Mouse (Mus musculus) stomach, postnatal 0 days (tissue): ENCODE results near the gene Llgl1. TPM values are rescaled to one million over a fixed set of nuclear protein-coding genes. Genes with fewer than 3 reads are reported as not detected.

Experiments
- ATAC-seq: fragments of 200-750 bp; cut with Nextera tagmentation; 2 replicates; pipeline ENCODE4 v1.8.0; 2017; ENCODE audit not compliant: low FRiP score, low TSS enrichment
- DNase-seq: peaks from one replicate; pipeline ENCODE4 v3.0.0-alpha.2; 2016; ENCODE audit warnings: low spot score
- H3K27ac ChIP-seq: fragments of 300-500 bp; sonication (generic); replicated peaks from 2 replicates; pipeline ENCODE4 v1.5.1; 2014; ENCODE audit warnings: mild to moderate bottlenecking, control low read depth
- H3K27me3 ChIP-seq: fragments of 300-500 bp; sonication (generic); 2 replicates; pipeline ENCODE4 v1.6.1; 2014; ENCODE audit warnings: low read length; ENCODE audit not compliant: control insufficient read depth, insufficient read depth
- H3K36me3 ChIP-seq: fragments of 300-500 bp; sonication (generic); 2 replicates; pipeline ENCODE4 v1.6.1; 2014; ENCODE audit warnings: low read length, mixed read lengths; ENCODE audit not compliant: control insufficient read depth, insufficient read depth
- H3K4me1 ChIP-seq: fragments of 300-500 bp; sonication (generic); replicated peaks from 2 replicates; pipeline ENCODE4 v1.6.1; 2014; ENCODE audit warnings: antibody characterized with exemption; ENCODE audit not compliant: control insufficient read depth, insufficient read depth
- H3K4me2 ChIP-seq: fragments of 300-500 bp; sonication (generic); replicated peaks from 2 replicates; pipeline ENCODE4 v1.6.1; 2014; ENCODE audit warnings: low read depth, mild to moderate bottlenecking, control low read depth, moderate library complexity
- H3K4me3 ChIP-seq: fragments of 300-500 bp; sonication (generic); 2 replicates; pipeline ENCODE4 v1.5.1; 2014; ENCODE audit warnings: low read depth, low read length, control low read depth
- H3K9ac ChIP-seq: fragments of 300-500 bp; sonication (generic); 2 replicates; pipeline ENCODE4 v1.6.1; 2014; ENCODE audit warnings: mild to moderate bottlenecking, low read length, control low read depth, mixed read lengths
- H3K9me3 ChIP-seq: fragments of 300-500 bp; sonication (generic); 2 replicates; pipeline ENCODE4 v1.6.1; 2016; ENCODE audit warnings: low read length; ENCODE audit not compliant: control insufficient read depth
- CTCF ChIP-seq: IDR thresholded peaks from 2 replicates; pipeline ENCODE4 v1.5.1; 2016; ENCODE audit warnings: antibody characterized with exemption, low read depth, mild to moderate bottlenecking, moderate library complexity
- EP300 ChIP-seq: optimal IDR thresholded peaks from 2 replicates; pipeline ENCODE3; 2016; ENCODE audit warnings: antibody characterized with exemption
- WGBS: fragments of 180-500 bp; shearing (Covaris S2); extraction: QIAGEN DNeasy Blood & Tissue Kit; methylation state at CpG from one replicate; pipeline ENCODE4 v1.1.7; 2014; 5-methylcytosine and 5-hydroxymethylcytosine counted together
- polyA plus RNA-seq: library from polyadenylated mRNA; unstranded; fragments of >200 nt; fragmentation: Nextera tagmentation; extraction: Ambion mirVana; gene quantifications from 2 replicates; pipeline ENCODE4 v1.2.1, GENCODE M21; 2015

The Llgl1 gene
- polyA plus RNA-seq, 1 experiment from 2014 or later: 13.6 TPM

GRCm38 (mm10) chr11:60712040-60712439 lies 12.5 kb downstream of the Llgl1 start:
- no peak for ATAC-seq
- WGBS: 92% methylated on average over 18 of the region's 18 CpGs

DNA sequence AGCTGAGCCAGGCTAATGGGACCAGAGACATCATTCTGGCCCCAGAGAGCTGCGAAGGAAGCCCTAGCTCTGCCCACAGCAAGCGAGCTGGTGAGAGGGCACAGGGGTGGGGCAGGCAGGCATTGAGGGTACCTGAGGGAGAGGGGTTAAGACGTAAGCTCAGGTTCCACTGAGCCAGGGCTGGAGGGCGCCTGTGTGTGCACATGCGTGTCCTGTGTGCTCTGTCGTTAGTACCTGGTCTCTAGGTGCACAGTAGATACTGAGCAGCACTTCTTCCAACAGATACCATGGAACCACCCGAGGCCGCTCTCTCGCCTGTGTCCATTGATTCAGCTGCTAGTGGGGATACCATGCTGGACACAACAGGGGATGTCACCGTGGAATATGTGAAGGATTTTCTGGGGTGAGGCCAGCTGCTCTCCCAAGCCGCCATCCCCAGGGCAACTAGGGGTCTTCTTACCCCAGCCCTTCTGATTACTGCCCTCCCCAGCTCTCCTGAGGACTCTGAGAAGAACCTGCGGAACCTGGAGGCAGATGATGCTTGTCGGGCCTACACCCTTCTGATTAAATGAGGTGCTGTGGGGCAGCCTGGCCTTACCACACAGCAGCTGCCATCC lies 13.2 kb downstream of the Llgl1 start:
- DNase-seq (no peak), ATAC-seq (no peak)
- WGBS: 91% methylated on average over 13 of the region's 13 CpGs
- no peak overlapping the region for H3K4me2 ChIP-seq
- no peak for TF ChIP-seq EP300
- TF ChIP-seq CTCF: no peak
- no peak overlapping the region for H3K27ac ChIP-seq
- no peaks in the 10 kb centered on the region for H3K27me3 ChIP-seq
- H3K4me3 ChIP-seq: no peak overlapping the region
- no peaks in the 10 kb centered on the region for H3K4me1 ChIP-seq
- H3K9ac ChIP-seq: no peak overlapping the region
- peaks cover 86% of the 10 kb centered on the region for H3K36me3 ChIP-seq
- no peaks in the 10 kb centered on the region for H3K9me3 ChIP-seq

More at GRCm38 (mm10) chr11:60712040-60712439, 12.5 kb downstream of the Llgl1 start:
- Histone ChIP-seq H3K9me3 (no peaks in the 10 kb centered on the region), H3K4me3 (no peak overlapping the region), H3K9ac (no peak overlapping the region), H3K27me3 (no peaks in the 10 kb centered on the region), H3K4me2 (no peak overlapping the region), H3K36me3 (peaks cover 85% of the 10 kb centered on the region), H3K27ac (no peak overlapping the region), H3K4me1 (0 out of 2 replicates have a peak, but pooled peaks cover 3% of the 10 kb centered on the region)
- TF ChIP-seq CTCF: no peak
- no peak for TF ChIP-seq EP300
- DNase-seq: no peak

- H3K9me3 ChIP-seq: no peaks in the 10 kb centered on the region
- DNase-seq (no peak), ATAC-seq (no peak)
- H3K36me3 ChIP-seq: peaks cover 80% of the 10 kb centered on the region
- H3K27me3 ChIP-seq: no peaks in the 10 kb centered on the region
- no peak overlapping the region for H3K27ac ChIP-seq
- no peak overlapping the region for H3K4me2 ChIP-seq
- TF ChIP-seq EP300: no peak
- no peak for TF ChIP-seq CTCF
- no peaks in the 10 kb centered on the region for H3K4me1 ChIP-seq
- H3K4me3 ChIP-seq: no peak overlapping the region
- H3K9ac ChIP-seq: no peak overlapping the region
- 85% methylated on average over 5 of the region's 5 CpGs for WGBS
Measured at GRCm38 (mm10) chr11:60715833-60716232, 16.3 kb downstream of the Llgl1 start.

DNA sequence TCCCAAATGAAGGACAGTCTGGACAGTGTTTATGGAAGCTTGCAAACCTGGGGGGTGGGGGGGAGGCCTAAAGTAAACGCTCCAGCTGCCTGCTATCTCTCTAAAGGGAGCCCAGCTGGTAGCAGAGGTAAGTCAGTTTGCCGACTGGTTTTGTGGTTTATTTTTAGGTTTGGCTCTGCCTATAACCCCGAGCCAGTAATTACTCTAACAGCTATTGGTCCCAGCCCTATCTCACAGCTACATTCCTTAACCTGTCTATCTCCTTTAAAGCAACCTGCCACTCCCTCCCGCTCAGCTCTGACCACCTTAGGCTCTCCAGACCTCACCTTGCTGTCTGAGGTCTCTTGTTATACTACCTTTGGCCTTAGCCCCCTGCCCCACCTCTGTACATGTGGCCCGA lies 19.7 kb downstream of the Llgl1 start:
- no peak overlapping the region for H3K27ac ChIP-seq
- ATAC-seq: no peak
- peaks cover 72% of the 10 kb centered on the region for H3K36me3 ChIP-seq
- no peak overlapping the region for H3K4me3 ChIP-seq
- no peaks in the 10 kb centered on the region for H3K4me1 ChIP-seq
- DNase-seq: no peak
- H3K4me2 ChIP-seq: no peak overlapping the region
- TF ChIP-seq CTCF (no peak), EP300 (no peak)
- H3K9ac ChIP-seq: no peak overlapping the region
- no peaks in the 10 kb centered on the region for H3K27me3 ChIP-seq
- 46% methylated on average over 5 of the region's 5 CpGs for WGBS
- H3K9me3 ChIP-seq: no peaks in the 10 kb centered on the region

- under 1% methylated on average over 63 of the region's 71 CpGs for WGBS
Measured at GRCm38 (mm10) chr11:60726601-60727391, 27.3 kb downstream of the Llgl1 start, which contains the start of gene Flii. Gene Flii, minus strand, starts transcription at chr11:60727263.

More at GRCm38 (mm10) chr11:60726601-60727391, 27.3 kb downstream of the Llgl1 start, which contains the start of gene Flii:
- Histone ChIP-seq H3K36me3 (peaks cover 27% of the 10 kb centered on the region), H3K4me3 (peak within 1 kb of the TSS; percentile 85), H3K9ac (peak within 1 kb of the TSS; percentile 92), H3K27me3 (no peaks in the 10 kb centered on the region), H3K4me2 (peak within 1 kb of the TSS; percentile 71), H3K9me3 (no peaks in the 10 kb centered on the region), H3K4me1 (no peaks in the 10 kb centered on the region; the same call in 1 of the 2 replicates), H3K27ac (peak within 1 kb of the TSS; percentile 92)
- DNase-seq (peak; percentile 90), ATAC-seq (peak; percentile 80)
- peak; percentile 72 for TF ChIP-seq CTCF
- TF ChIP-seq EP300: no peak
